Mouse (Mus musculus): Measurements from ENCODE around the gene Slc4a2.

DNA sequence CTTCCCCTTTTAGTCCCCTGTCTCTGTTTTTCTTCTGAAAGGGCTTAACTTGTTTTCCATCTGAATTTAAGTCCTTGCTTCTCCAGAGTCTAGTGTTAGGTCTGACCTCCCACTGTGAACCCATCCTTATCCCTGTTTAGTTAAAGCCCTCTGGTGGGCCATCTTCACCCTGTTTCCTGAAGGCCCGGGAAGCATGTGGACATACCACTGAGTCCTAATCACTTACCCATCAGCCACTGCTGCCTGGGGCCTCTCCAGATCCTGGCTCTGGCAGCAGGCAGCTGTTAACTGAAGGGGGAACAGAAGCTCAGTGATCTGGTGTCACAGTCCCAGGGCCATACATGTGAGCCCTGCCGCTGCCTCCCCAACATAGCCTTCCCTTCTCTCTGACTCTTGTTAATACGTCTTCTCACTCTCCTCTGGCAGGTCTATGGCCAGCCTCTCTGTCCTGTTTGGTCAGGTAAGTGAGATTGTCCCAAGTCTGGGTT, 18.2 kb upstream of the Slc4a2 start:
- TF ChIP-seq EP300 (IDR thresholded peaks at IDR 0.05; ENCODE audit: low read depth): no peak
- no peak for TF ChIP-seq CTCF (IDR thresholded peaks at IDR 0.05; ENCODE audit: low read depth)

Measured in liver, postnatal 0 days (tissue).